Mouse (Mus musculus) right cerebral cortex, adult 18-20 months (tissue): ENCODE data around the gene Tmx4.
"Not testable (repeated sequence)": the region's sequence is repeated elsewhere in the genome, so short reads cannot be mapped to it uniquely, and the experiment has no call there.

Experiments
- DNase-seq: peaks from one replicate; pipeline ENCODE4 v3.0.0; 2022; ENCODE audit warnings: mixed read lengths

Gene Tmx4

DNA sequence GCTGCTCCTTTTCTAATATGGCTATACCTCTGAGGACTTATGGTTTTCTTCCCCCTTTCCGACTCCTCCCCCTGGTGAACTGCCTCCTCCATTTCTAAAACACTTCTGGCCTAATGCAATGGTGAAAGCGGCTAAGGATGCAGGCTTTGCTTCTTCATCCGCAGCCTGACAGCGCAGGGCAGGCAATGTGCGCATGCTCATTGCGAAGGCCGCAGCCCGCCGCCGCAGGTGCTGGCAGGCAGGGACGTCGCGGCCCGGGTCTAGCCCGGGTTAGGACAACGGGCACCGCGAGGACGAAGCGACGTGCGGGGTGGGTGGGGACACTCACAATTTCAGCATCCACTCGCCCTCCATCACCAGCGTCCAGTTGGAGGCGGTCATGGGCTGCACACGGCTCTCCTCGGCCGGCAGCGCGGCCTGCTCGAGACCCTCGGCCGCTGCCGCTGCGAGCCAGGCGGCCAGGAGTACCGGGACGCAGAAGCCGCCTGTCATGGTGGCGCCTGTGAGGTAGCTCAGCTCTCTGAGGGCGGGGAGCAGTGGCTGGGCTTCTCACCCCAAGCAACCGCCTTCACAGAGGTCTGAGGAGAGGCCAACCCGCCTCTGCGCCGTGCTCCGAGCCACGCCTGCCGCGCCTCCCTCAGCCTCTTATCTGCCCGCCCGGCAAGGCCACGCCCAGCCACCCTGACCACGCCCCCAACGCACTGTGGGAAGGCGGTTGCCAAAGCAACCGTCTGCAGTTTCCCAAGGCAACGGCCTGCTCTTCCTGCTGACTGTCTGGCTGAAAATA is at the start of gene Tmx4:
Gene Tmx4, minus strand, starts transcription at position 632 of the 787 bp plus-strand sequence.
- peak; percentile 99 for DNase-seq

DNA sequence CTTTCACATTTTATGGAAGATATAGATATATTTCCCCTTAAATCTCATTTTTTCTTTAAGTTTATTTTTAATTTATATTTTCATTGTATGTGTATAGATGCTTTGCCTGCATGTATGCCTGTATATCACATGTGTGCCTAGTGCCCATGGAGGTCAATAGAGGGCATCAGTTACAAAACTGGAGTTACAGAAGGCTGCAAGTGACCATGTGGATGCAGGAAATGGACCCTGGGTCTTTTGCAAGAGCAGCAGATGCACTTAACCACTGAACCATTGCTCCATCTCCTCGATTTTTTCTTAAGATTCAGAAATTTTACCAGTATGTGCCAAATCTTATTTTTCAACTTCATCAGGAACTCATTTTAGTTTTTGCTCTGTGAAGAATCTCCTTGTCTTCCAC is 48.2 kb upstream of the Tmx4 start:
- DNase-seq, result no peak

DNA sequence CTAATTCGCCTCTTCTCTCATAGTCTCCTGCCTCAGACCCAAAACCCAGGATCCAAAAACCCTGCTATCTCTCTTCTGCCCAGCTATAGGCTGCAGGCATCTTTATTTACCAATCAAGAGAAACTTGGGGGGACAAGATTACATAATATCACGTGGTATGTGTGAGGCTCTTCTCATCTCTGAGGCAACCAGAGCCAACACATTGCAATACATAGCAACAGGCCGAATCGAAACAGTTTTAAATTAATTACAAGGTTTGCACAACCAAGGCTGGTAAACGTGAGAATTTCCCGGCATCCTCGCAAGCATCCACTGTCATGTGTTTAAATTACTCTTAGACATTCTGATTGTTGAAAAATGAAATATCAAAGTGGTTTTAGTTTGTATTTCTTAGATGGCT is 47.1 kb upstream of the Tmx4 start:
- DNase-seq, result no peak

DNA sequence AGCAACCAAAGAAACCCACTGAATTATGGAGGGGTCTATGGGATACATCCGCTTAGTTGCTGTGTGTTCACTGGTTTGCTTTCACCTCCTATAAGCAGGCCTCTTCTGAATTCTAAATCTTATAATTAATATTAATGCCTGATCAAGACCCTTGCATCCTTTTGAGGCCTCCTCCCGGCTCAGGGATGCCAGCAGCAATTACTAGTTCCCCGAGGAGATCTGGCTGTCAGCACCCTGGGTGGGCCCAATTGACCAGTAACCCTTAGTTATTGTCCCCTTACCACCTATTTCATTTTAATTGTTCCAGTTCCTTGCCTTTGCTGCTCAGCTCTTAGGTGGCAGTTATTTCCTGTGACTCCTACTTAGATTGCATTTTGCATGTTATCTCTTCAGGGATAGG is 38.4 kb upstream of the Tmx4 start:
- DNase-seq, result no peak

DNA sequence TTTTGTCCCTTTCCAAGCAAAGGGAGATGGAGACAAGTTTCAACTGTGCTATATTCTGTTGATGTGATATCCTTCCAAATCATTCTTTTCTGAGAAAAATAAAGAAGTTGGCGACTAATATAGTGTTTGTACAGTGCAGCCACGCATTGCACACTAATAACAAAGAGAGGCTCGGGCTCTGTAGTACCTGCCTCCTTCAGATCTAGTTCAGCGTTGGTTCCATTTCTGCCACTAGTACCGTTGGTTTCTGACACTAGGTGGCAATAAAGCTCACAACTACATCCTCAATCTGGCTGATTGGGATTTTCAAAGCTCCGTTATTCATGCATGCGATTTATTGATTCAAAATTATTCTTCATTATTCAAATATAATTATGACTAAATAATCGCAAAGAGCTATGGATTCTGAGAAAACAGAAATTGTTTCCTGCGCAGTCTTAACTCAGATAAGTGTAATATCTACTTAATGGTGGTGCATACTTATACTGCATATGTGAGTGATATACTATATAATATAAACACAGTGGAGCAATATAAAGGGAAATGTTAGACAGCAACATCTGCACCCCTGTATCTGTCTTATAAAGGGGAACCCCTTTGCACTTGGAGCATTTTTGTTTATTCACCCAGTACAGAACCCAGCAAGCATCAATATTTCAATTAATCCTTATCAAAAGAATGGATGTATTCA is 37.5 kb upstream of the Tmx4 start:
- DNase-seq, result peak; percentile 62

DNA sequence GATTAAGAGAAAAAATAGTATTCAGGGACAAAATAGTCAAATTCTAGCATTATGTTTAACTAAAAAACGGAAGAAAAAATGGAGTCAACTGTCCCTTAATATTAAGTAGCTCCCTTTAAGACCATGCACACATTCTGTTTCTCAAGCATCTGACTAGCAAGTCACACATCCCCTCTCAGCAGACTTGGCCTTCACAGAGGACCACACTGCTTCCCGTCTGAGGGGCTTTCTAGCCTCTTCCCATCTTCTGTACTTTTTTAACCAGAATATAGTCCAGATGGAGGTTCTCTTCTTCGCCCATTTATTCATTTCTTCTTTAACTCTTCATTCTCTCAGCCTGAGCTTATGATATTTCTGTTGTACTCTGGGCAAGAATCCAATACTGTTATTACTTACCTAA is 35.6 kb upstream of the Tmx4 start:
- no peak for DNase-seq

DNA sequence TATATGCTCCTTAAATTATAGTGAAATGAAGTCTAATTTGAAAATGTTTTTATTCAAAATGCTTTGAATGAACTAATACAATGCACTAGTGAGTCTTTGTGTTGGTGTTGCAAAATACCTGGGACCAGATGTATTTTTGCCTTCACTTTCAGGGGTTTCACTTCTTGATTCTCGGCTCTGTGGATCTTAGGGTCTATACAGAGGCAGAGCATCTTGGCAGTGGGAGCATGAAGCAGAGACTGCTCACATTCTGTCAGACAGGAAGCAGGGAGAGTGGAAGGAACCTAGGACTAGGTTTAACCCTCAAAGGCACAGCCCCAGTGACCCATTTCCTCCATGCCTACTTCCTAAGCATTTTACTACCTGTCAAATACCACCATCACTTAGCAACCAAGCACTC is 31.5 kb upstream of the Tmx4 start:
- DNase-seq, result no peak

DNA sequence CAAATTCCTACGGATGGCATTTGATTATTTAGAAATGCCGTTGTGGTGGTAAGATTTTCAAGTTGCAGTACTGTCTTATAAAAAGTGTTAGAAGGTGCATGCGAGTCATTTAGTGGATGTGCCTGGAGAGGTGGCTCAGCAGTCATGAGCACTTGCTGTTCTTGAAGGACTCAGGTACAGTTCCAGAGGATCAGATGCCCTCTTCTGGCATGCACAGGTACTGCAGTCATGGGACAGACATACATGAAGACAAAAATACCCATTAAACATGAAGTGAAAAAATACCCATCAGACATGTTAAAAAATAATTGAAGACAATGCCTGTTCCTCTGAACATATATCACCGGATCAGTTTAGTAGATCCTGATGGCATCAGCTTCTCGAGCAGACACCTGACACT is 29.7 kb upstream of the Tmx4 start:
- peak; percentile 15 for DNase-seq

DNA sequence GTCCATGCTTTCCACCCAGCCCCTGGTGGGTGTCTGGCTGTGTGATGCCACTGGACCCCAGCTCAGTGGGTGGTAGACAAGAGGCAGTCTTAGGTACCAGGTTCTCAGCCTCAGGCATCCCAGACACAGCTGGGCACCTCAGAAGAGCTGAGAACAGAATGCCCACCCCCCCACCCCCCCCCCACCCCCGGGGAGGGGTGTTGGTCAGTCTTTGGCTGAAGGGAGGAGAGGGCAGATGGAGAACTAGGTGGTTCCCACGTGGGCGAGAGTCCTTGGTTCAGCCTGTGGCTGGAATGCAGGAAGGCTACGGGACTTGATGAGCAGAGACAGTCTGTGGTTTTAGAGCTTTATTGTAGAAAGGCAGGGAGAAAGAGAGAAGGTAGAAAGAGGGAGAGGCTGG is 12.5 kb upstream of the Tmx4 start:
- no peak for DNase-seq

DNA sequence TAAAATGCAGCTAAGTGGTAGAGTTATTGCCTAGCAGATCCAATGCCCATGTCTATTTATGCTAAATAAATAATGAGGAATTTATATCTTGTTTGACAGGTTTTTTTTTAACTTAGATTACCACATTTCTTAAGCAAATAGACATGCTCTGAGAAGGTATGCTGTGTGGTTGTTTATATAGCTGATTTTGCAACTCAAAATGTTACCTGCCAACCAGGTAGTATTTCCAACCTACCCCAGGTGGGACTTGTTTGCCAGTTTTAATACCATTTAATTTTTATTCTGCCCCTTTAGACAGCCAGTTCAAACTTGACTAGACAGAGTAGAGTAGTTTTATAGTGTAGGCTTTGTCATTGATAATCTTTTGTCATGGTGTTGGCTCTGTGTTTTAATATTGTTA is 10.7 kb upstream of the Tmx4 start:
- no peak for DNase-seq

DNA sequence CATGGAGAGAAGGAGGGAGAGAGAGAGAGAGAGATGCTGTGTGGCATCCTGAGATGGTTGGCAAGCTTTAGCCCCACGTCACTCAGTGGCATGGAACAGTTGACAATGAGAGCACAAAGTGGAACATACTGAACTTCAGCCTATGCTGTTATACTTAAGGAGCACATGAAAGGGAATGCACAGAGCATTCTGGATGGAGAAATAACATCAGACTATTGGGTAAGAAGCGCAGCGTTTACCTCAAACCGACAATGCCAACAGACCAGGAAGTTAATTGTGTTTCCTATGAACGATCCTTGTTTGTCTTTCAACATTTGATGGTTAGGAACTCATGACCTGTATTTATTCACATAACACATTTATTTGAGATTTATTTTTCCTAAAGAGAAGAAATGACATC is 8.8 kb upstream of the Tmx4 start:
- no peak for DNase-seq

DNA sequence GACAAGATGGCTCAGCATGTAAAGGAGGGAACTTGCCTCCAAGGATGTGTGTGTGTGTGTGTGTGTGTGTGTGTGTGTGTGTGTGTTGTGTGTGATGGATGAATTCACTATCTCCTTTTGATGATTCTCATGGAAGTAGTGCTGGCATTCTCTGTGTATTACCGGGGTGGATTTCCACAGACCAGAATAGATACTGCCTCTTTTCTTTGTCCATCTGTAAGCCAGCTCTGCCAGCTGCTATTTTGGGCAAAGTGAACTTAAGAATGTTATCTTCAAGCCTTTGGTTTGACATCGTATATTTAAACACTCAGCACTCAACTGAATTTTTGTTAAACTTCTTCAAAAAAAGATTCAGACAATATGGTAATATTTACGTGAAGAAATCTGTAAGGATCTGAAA is 5.1 kb upstream of the Tmx4 start:
- DNase-seq, result peak; percentile 40

DNA sequence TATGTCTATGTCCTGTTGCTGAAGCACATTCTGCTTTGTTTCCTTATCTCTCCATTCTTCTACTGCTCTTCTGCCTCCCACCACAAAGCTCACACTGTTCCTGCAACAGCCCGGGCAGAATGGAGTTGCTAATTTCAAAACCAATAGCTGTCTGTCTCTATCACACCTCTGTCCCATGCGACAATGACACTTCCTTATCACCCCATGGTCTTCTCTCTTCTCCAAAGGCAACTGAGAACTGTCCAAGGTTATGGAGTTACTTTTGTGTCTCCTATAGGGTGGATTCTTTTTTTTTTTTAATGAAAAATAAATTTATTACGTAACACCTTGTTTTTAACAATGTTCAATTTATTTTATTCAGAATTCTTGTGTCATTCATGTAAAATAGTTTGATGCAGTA is 1.8 kb upstream of the Tmx4 start:
- DNase-seq, result no peak

DNA sequence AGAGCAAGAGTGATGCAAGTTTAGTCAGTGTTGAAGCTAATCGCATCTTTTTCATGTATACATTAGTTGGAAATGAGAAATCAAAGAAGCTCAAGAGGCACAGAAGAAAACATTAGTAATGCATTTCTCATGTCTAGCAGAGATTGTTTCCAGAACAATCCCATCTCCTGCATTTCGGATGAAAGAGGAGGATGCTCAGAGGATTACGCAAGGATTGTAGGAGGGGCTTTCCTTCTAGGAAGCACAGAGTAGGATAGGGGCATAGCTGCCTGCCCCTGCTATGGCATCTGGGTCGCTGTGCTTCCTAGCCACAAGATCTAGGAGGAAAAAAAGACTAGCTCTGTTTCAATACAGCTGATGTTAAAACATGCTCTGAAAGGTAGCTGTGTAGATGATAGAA is 1.2 kb upstream of the Tmx4 start:
- DNase-seq, result no peak

DNA sequence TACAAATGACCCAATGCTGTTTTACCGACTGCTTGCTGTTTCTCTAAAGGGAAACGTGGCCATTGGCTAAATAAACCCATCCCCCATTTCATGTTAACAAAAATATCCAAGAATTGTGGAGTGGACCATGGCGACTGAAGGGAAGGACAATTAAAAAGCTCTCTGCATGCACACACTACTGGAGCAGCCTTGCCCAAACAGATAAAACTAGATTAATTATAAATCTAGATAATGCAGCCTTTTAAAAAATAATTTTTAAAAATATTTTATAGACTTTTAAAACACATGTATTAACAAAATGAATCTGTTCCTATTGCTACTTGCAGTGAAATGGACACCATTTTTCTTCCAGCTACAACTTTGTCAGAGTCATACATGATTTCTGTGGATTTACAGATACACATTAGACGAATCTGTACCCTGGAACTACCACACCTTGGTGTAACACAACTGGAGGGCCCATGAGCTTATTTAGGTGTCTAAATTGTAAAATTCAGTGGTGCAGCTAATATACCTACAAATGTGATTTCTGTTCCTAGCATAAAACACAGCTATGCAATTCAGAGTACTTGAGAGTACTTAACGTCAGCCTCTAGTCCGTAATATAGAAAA is 462 bp upstream of the Tmx4 start:
- no peak for DNase-seq

DNA sequence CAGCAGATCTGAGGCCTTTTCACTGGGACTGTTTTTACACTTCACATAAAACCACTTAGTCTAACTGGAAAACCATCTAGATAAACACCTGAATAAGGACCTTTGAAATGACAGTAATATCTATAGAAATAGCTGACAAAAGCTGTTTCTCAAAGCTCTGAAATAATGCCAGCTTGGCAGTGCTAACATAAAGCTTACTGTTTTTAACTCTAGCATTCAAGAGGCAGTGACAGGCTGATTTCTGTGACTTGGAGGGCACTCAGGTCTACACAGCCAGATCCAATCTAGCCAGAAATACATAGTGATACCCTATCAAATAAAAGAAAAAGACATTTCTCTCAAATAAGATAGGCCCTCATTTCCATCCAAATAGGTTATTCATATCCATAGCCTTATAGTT is 1.6 kb downstream of the Tmx4 start:
- no peak for DNase-seq

DNA sequence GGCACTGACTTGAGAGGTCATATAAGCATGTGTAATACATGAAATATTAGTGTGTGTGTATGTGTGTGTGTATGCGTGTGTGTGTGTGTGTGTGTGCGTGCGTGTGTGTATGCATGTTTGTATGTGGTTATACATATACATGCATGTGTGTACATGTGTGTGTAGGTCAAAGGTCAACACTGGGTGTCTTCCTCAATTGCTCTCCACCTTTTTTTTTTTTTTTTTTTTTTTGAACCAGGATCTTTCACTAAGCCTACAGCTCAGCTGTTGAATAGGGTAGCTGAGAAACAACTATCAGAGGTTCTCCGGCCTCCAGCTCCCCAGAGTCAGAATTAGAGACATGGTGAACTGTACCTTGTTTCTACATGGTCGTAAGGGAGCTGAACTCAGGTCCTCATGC is 2.6 kb downstream of the Tmx4 start:
- DNase-seq, result no peak

DNA sequence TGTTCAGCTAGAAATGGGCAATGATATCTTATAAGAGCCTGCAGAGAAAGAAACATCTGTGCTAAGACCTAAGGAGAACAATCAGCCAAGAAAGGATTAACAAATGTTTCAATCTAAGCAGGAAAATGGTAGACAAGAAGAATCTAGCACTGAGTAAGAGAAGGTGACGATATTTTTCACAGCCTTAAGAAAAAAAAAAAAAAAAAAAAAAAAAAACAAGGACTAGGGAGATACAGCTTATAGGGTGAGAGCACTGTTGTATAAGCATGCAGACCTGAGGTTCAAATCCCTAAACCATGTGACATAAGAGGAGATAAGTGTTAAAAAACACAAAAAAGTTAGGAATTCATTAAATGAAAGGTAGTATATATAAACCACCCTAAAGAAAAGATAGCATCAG is 3.5 kb downstream of the Tmx4 start:
- no peak for DNase-seq

DNA sequence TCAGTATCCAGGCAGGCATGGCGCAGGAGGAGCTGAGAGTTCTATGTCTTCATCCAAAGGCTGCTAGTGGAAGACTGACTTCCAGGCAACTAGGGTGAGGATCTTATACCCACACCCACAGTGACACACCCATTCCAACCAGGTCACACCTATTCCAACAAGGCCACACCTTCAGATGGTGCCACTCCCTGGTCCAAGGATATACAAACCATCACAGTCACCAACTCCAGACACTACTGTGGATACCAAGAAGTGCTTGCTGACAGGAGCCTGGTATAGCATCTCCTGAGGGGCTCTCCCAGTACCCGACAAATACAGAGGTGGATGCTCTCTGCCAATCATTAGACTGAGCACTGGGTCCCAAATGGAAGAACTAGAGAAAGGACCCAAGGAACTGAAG is 15.4 kb downstream of the Tmx4 start:
- not testable (repeated sequence) for DNase-seq

DNA sequence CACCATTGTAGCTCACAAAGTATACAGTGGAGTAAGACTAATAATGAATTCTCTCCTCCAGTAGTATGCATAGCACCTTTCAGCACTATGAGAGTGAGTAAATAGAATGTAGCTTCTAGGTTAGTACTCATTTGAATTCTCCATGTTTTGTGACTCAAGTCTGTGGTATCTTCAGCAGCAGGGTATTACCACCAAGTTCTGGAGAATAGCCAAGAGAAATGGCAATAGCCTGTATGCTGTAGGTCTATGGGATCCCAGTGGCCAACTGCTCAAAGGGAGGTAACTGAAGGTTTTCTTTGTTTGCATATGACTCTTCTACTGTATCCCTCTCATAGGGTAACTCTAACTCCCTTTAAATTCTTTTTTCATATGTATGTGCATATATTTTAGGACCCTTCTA is 39.0 kb downstream of the Tmx4 start:
- DNase-seq, result no peak

DNA sequence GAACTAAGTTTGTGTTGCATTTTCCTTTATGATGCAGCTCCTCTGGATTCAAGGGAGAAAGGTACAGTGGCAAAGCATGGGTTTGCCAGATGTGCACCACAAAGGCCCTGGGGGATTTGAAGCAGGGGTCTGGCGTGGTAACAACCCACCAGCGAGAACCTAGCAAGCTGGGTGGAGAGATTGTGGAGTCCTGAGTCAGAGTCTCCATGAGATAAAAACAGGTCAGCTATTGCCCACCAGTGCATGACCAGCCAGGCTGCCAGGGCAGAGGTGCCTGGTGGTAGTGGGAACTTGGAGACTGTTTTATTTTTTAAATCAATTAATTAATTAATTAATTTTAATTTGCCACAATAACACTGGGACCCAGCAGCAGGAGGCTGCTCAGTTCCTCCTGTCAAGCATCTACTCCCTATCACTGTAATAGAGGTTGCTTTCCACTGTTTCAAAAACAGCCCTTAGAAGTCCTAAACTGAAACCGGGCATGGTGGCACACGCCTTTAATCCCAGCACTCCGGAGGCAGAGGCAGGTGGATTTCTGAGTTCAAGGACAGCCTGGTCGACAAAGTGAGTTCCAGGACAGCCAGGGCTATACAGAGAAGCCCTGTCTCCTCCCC is 52.8 kb downstream of the Tmx4 start:
- no peak for DNase-seq

DNA sequence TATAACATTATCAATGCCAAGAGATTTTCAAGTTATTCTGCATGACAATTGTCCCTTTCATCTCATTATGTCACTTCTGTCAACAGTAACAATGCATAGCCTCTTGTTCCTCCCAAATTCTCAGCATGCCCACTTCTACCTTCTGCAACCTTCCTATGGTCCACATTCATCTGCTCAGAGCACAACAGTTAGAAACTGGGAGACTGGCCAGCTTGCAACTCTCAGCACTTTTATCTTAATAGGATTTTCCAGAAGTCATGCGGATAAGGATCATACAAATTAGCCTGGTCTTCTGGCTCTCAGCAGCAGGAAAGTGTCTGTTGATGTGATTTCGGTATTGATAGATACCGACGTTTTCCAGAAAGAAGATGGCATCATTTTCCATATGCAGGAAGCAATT is 58.7 kb downstream of the Tmx4 start:
- no peak for DNase-seq

DNA sequence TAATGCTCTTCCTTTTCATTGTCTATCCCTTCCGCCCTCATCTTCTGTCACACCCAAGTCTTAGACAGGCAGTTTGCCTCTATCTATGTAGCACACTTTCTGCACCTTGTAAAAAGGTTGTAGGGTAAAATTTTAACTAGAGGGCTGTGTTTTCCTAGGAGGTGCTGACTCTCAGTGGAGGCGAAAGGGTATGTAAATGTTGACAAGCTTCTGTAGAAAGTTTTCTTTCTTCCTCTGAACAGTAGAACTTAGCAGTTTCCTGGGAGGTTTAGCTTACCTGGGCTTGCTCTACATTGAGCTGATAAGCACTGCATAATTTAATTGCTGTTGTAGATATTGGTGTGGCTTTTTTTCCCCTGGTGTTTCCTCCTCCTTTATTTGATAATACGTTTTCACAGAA is 84.5 kb downstream of the Tmx4 start:
- DNase-seq, result no peak

DNA sequence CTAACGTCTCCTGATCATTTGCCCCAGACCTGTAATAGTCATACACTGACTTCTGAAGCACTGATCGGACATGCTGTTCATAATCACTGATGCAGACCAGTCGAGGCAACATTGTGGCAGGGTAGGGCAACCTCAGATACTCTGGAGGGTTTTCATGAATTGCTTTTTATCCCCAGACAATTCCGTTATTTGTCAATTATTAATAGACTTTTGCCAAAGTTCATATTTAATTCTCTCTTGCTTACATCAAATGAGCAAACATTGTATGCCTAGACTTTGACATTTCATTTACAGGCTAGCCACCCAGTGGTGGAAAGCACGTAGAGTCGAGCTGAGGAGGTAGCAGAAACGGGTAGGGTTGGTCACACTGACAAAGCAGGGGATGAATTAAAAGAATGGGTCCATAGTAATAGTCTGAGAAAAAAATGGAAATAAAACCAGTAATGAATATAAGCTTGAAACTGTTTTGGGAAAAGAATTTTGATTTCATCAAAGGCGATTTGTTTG is 89.7 kb downstream of the Tmx4 start, which contains the start of gene Hao1:
Gene Hao1, minus strand, starts transcription at position 148 of the 507 bp plus-strand sequence.
- DNase-seq, result no peak
